Mouse (Mus musculus) liver, embryonic 16.5 days (tissue): ENCODE measurements around the gene Eif5a. TPM values are rescaled to one million over a fixed set of nuclear protein-coding genes. Genes with fewer than 3 reads are reported as not detected.

Source experiments
- ATAC-seq: fragments of 200-750 bp; cut with Nextera tagmentation; 2 replicates; pipeline ENCODE4 v1.8.0; 2017; ENCODE audit warnings: low read depth, mild to moderate bottlenecking, moderate number of reproducible peaks, moderate library complexity
- H3K27ac ChIP-seq: fragments of 300-500 bp; sonication (generic); 2 replicates; pipeline ENCODE4 v1.5.1; 2014; ENCODE audit warnings: mild to moderate bottlenecking, low read length
- H3K27me3 ChIP-seq: fragments of 300-500 bp; sonication (generic); 2 replicates; pipeline ENCODE4 v1.6.1; 2014; ENCODE audit warnings: low read depth, low read length, mixed read lengths; ENCODE audit not compliant: control insufficient read depth, insufficient read depth
- H3K36me3 ChIP-seq: fragments of 300-500 bp; sonication (generic); 2 replicates; pipeline ENCODE4 v1.6.1; 2014; ENCODE audit warnings: mild to moderate bottlenecking; ENCODE audit not compliant: control insufficient read depth, insufficient read depth
- H3K4me1 ChIP-seq: fragments of 300-500 bp; sonication (generic); 2 replicates; pipeline ENCODE4 v1.6.1; 2014; ENCODE audit warnings: low read depth, low read length, mixed read lengths; ENCODE audit not compliant: control insufficient read depth
- H3K4me2 ChIP-seq: fragments of 300-500 bp; sonication (generic); 2 replicates; pipeline ENCODE4 v1.6.1; 2014; ENCODE audit warnings: low read depth, low read length, mixed read lengths
- H3K4me3 ChIP-seq: fragments of 300-500 bp; sonication (generic); 2 replicates; pipeline ENCODE4 v1.5.1; 2014; ENCODE audit warnings: low read depth, mild to moderate bottlenecking, low read length
- H3K9ac ChIP-seq: fragments of 300-500 bp; sonication (generic); 2 replicates; pipeline ENCODE4 v1.6.1; 2014; ENCODE audit warnings: low read depth, low read length
- H3K9me3 ChIP-seq: fragments of 300-500 bp; sonication (generic); replicated peaks from 2 replicates; pipeline ENCODE4 v1.6.1; 2016; ENCODE audit warnings: low read length; ENCODE audit not compliant: control insufficient read depth
- WGBS: fragments of 180-500 bp; shearing (Covaris S2); extraction: QIAGEN DNeasy Blood & Tissue Kit; methylation state at CpG from one replicate; pipeline ENCODE4 v1.1.7; 2014; ENCODE audit not compliant: insufficient replicate concordance; 5-methylcytosine and 5-hydroxymethylcytosine counted together
- microRNA-seq: library from miRNA; unstranded; fragments of <30 nt; microRNA quantifications from one replicate; pipeline ENCODE4, GENCODE M21; 2016
- polyA plus RNA-seq: library from polyadenylated mRNA; unstranded; fragments of >200 nt; fragmentation: Nextera tagmentation; extraction: Ambion mirVana; gene quantifications from 2 replicates; pipeline ENCODE4 v1.2.1, GENCODE M21; 2015

The Eif5a gene
- polyA plus RNA-seq, 1 experiment from 2014 or later, result 1,065 TPM

DNA sequence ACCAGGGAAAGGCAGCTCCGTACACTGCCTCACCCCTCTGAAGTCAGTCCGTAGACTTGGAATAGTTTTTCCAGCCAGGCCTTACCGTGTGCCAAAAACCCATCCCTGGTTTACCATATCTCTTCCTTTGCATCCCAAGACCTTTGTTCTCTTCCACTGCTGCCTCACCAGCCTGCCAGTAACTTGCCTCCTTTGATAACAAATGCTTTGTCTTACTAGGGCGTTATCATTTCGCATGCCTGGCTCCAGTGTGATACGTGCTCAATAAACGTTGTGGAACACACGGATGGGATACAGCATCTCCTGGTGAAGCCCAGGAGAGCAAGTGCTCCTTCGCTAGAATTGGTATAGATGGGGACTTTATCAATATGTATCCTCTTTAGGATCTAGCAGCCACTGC lies 54.4 kb downstream of the Eif5a start:
- peak overlapping the region; percentile 30 for H3K9ac ChIP-seq
- ATAC-seq, result peak; percentile 62
- no peaks in the 10 kb centered on the region for H3K27me3 ChIP-seq
- no peaks in the 10 kb centered on the region for H3K36me3 ChIP-seq
- 32% methylated on average over 9 of the region's 9 CpGs for WGBS
- H3K27ac ChIP-seq, result peak overlapping the region; percentile 51; the same call in 1 of the 2 replicates
- H3K4me1 ChIP-seq, result peaks cover 34% of the 10 kb centered on the region
- H3K4me2 ChIP-seq, result no peak overlapping the region
- H3K4me3 ChIP-seq, result no peak overlapping the region
- H3K9me3 ChIP-seq, result no peaks in the 10 kb centered on the region

Small RNA genes within 50 kb of the gene (microRNA-seq; reads per million reads assigned to microRNA genes)
- gene Mir6924, result not detected

Other genes starting within 250 kb of the Eif5a start
- gene Eif4a1, start 249.5 kb downstream of the Eif5a start, polyA plus RNA-seq, result 223 and 225 TPM in 2 replicates
- 22.7 and 24.9 TPM in 2 replicates for gene Senp3, start 239.9 kb downstream of the Eif5a start, polyA plus RNA-seq
- gene Tnfsf13, start 236.2 kb downstream of the Eif5a start, polyA plus RNA-seq, result 0.17 and 0.40 TPM in 2 replicates
- gene Tnfsf12, start 226.1 kb downstream of the Eif5a start, polyA plus RNA-seq, result 2.5 and 2.8 TPM in 2 replicates
- gene Tnfsfm13, start 225.9 kb downstream of the Eif5a start, polyA plus RNA-seq, result 0.95 and 1.1 TPM in 2 replicates
- gene Polr2a, start 163.3 kb downstream of the Eif5a start, polyA plus RNA-seq, result 11.1 and 11.9 TPM in 2 replicates
- 0.07 TPM in 1 of 2 replicates, not detected in the other for gene Slc35g3, start 160.0 kb downstream of the Eif5a start, polyA plus RNA-seq
- 0.61 and 0.81 TPM in 2 replicates for gene Zbtb4, start 156.0 kb downstream of the Eif5a start, polyA plus RNA-seq
- 0.61 and 0.96 TPM in 2 replicates for gene Chrnb1, start 126.0 kb downstream of the Eif5a start, polyA plus RNA-seq
- 0.19 and 0.21 TPM in 2 replicates for gene Fgf11, start 120.1 kb downstream of the Eif5a start, polyA plus RNA-seq
- gene Tmem102, start 116.3 kb downstream of the Eif5a start, polyA plus RNA-seq, result 0.62 and 1.0 TPM in 2 replicates
- not detected in 2 replicates for gene Gm39566, start 106.7 kb downstream of the Eif5a start, polyA plus RNA-seq
- not detected in 2 replicates for gene Spem2, start 103.5 kb downstream of the Eif5a start, polyA plus RNA-seq
- gene Spem1, start 99.8 kb downstream of the Eif5a start, polyA plus RNA-seq, result not detected in 2 replicates
- gene Nlgn2, start 84.2 kb downstream of the Eif5a start, polyA plus RNA-seq, result 0.66 and 0.83 TPM in 2 replicates
- 404 and 413 TPM in 2 replicates for gene Tmem256, start 83.4 kb downstream of the Eif5a start, polyA plus RNA-seq
- gene Plscr3, start 75.6 kb downstream of the Eif5a start, polyA plus RNA-seq, result 22.0 and 27.8 TPM in 2 replicates
- gene Tnk1, start 63.2 kb downstream of the Eif5a start, polyA plus RNA-seq, result 0.74 and 0.96 TPM in 2 replicates
- not detected in 2 replicates for gene Tmem95, start 43.9 kb downstream of the Eif5a start, polyA plus RNA-seq
- 1.3 and 1.4 TPM in 2 replicates for gene Kctd11, start 40.6 kb downstream of the Eif5a start, polyA plus RNA-seq
- gene Acap1, start 26.4 kb downstream of the Eif5a start, polyA plus RNA-seq, result 6.5 and 6.8 TPM in 2 replicates
- gene 2810408A11Rik, start 21.0 kb downstream of the Eif5a start, polyA plus RNA-seq, result 0.46 and 0.76 TPM in 2 replicates
- 2.2 and 2.6 TPM in 2 replicates for gene Neurl4, start 20.9 kb downstream of the Eif5a start, polyA plus RNA-seq
- 81.1 and 83.1 TPM in 2 replicates for gene Gps2, start 8.1 kb downstream of the Eif5a start, polyA plus RNA-seq
- gene Ybx2, start 13.8 kb upstream of the Eif5a start, polyA plus RNA-seq, result 0.18 TPM in 1 of 2 replicates, not detected in the other
- gene Slc2a4, start 26.2 kb upstream of the Eif5a start, polyA plus RNA-seq, result 18.4 and 22.6 TPM in 2 replicates
- 5.4 and 11.7 TPM in 2 replicates for gene Cldn7, start 42.8 kb upstream of the Eif5a start, polyA plus RNA-seq
- gene Ctdnep1, start 59.2 kb upstream of the Eif5a start, polyA plus RNA-seq, result 7.1 and 7.3 TPM in 2 replicates
- 55.1 and 57.2 TPM in 2 replicates for gene Elp5, start 60.6 kb upstream of the Eif5a start, polyA plus RNA-seq
- 255 and 280 TPM in 2 replicates for gene Gabarap, start 69.2 kb upstream of the Eif5a start, polyA plus RNA-seq
- 17.5 and 18.2 TPM in 2 replicates for gene Phf23, start 73.8 kb upstream of the Eif5a start, polyA plus RNA-seq
- 4.4 and 5.1 TPM in 2 replicates for gene Dvl2, start 78.6 kb upstream of the Eif5a start, polyA plus RNA-seq
- 127 and 138 TPM in 2 replicates for gene Acadvl, start 93.5 kb upstream of the Eif5a start, polyA plus RNA-seq
- 0.40 and 0.53 TPM in 2 replicates for gene Dlg4, start 95.0 kb upstream of the Eif5a start, polyA plus RNA-seq
- 5.0 and 6.0 TPM in 2 replicates for gene Asgr1, start 132.1 kb upstream of the Eif5a start, polyA plus RNA-seq
- 12.9 and 13.1 TPM in 2 replicates for gene Asgr2, start 170.7 kb upstream of the Eif5a start, polyA plus RNA-seq
- gene Mgl2, start 208.4 kb upstream of the Eif5a start, polyA plus RNA-seq, result 2.5 and 3.0 TPM in 2 replicates
- 0.63 and 0.64 TPM in 2 replicates for gene Clec10a, start 234.2 kb upstream of the Eif5a start, polyA plus RNA-seq